Mouse (Mus musculus): ENCODE results near the gene Cox7a1. TPM values are rescaled to one million over a fixed set of nuclear protein-coding genes. Genes with fewer than 3 reads are reported as not detected.
A peak's percentile ranks its signal among the peaks of the same experiment; 100 is the strongest.
"Not testable (repeated sequence)": the region's sequence is repeated elsewhere in the genome, so short reads cannot be mapped to it uniquely, and the experiment has no call there.

The Cox7a1 gene
- polyA plus RNA-seq, 1 experiment, result 141 TPM

GRCm38 (mm10) chr7:30205383-30205782 is 21.4 kb downstream of the Cox7a1 start:
- Histone ChIP-seq H3K4me1 (ENCODE audit: control insufficient read depth, insufficient read depth, low read length) (0 out of 2 replicates have a peak, but pooled peaks cover 2% of the 10 kb centered on the region), H3K4me3 (ENCODE audit: insufficient read depth, low read depth, low read length) (no peak overlapping the region), H3K27ac (ENCODE audit: insufficient read depth, low read depth, low read length) (no peak overlapping the region), H3K27me3 (replicated peaks; ENCODE audit: control insufficient read depth, insufficient read depth, low read length) (no peaks in the 10 kb centered on the region), H3K36me3 (ENCODE audit: control insufficient read depth, insufficient read depth, low read length) (no peaks in the 10 kb centered on the region)
- TF ChIP-seq CTCF (conservative IDR thresholded peaks at IDR 0.05; ENCODE audit: insufficient read depth, insufficient read length, low read depth, low read length) (peak; percentile 84), POLR2A (IDR thresholded peaks at IDR 0.05; ENCODE audit: low read depth, low read length) (no peak)
- WGBS, result 1% methylated on average over 2 of the region's 2 CpGs
- DNase-seq, result peak; percentile 77

- not testable (repeated sequence) for H3K27ac ChIP-seq (ENCODE audit: insufficient read depth, low read depth, low read length); DNase-seq; H3K27me3 ChIP-seq (replicated peaks; ENCODE audit: control insufficient read depth, insufficient read depth, low read length); H3K36me3 ChIP-seq (ENCODE audit: control insufficient read depth, insufficient read depth, low read length); H3K4me1 ChIP-seq (ENCODE audit: control insufficient read depth, insufficient read depth, low read length); H3K4me3 ChIP-seq (ENCODE audit: insufficient read depth, low read depth, low read length)
- 47% methylated on average over 5 of the region's 5 CpGs for WGBS
Measured at GRCm38 (mm10) chr7:30206364-30206763, 22.4 kb downstream of the Cox7a1 start.

- Histone ChIP-seq H3K36me3 (ENCODE audit: control insufficient read depth, insufficient read depth, low read length) (no peaks in the 10 kb centered on the region), H3K27ac (ENCODE audit: insufficient read depth, low read depth, low read length) (no peak overlapping the region), H3K4me3 (ENCODE audit: insufficient read depth, low read depth, low read length) (no peak overlapping the region), H3K4me1 (ENCODE audit: control insufficient read depth, insufficient read depth, low read length) (0 out of 2 replicates have a peak, but pooled peaks cover 2% of the 10 kb centered on the region), H3K27me3 (replicated peaks; ENCODE audit: control insufficient read depth, insufficient read depth, low read length) (no peaks in the 10 kb centered on the region)
- no peak for TF ChIP-seq POLR2A (IDR thresholded peaks at IDR 0.05; ENCODE audit: low read depth, low read length)
- TF ChIP-seq CTCF (conservative IDR thresholded peaks at IDR 0.05; ENCODE audit: insufficient read depth, insufficient read length, low read depth, low read length), result no peak
- no peak for DNase-seq
- WGBS, result 39% methylated on average over 4 of the region's 4 CpGs
Measured at GRCm38 (mm10) chr7:30211025-30211424, 27.1 kb downstream of the Cox7a1 start.

GRCm38 (mm10) chr7:30213881-30214280 is 29.9 kb downstream of the Cox7a1 start:
- Histone ChIP-seq H3K4me3 (ENCODE audit: insufficient read depth, low read depth, low read length) (no peak overlapping the region), H3K4me1 (ENCODE audit: control insufficient read depth, insufficient read depth, low read length) (peaks cover 9% of the 10 kb centered on the region), H3K36me3 (ENCODE audit: control insufficient read depth, insufficient read depth, low read length) (no peaks in the 10 kb centered on the region), H3K27me3 (replicated peaks; ENCODE audit: control insufficient read depth, insufficient read depth, low read length) (no peaks in the 10 kb centered on the region), H3K27ac (ENCODE audit: insufficient read depth, low read depth, low read length) (no peak overlapping the region)
- 92% methylated on average over 3 of the region's 3 CpGs for WGBS
- TF ChIP-seq CTCF (conservative IDR thresholded peaks at IDR 0.05; ENCODE audit: insufficient read depth, insufficient read length, low read depth, low read length) (no peak), POLR2A (IDR thresholded peaks at IDR 0.05; ENCODE audit: low read depth, low read length) (no peak)
- no peak for DNase-seq

GRCm38 (mm10) chr7:30215875-30216274 is 31.9 kb downstream of the Cox7a1 start:
- H3K36me3 ChIP-seq (ENCODE audit: control insufficient read depth, insufficient read depth, low read length), result no peaks in the 10 kb centered on the region
- TF ChIP-seq CTCF (conservative IDR thresholded peaks at IDR 0.05; ENCODE audit: insufficient read depth, insufficient read length, low read depth, low read length) (no peak), POLR2A (IDR thresholded peaks at IDR 0.05; ENCODE audit: low read depth, low read length) (no peak)
- 45% methylated on average over 3 of the region's 3 CpGs for WGBS
- H3K27ac ChIP-seq (ENCODE audit: insufficient read depth, low read depth, low read length), result no peak overlapping the region
- H3K4me1 ChIP-seq (ENCODE audit: control insufficient read depth, insufficient read depth, low read length), result peaks cover 14% of the 10 kb centered on the region
- no peak overlapping the region for H3K4me3 ChIP-seq (ENCODE audit: insufficient read depth, low read depth, low read length)
- peak; percentile 82 for DNase-seq
- H3K27me3 ChIP-seq (replicated peaks; ENCODE audit: control insufficient read depth, insufficient read depth, low read length), result no peaks in the 10 kb centered on the region

- Histone ChIP-seq H3K27ac (ENCODE audit: insufficient read depth, low read depth, low read length) (peak overlapping the region; percentile 70), H3K4me1 (ENCODE audit: control insufficient read depth, insufficient read depth, low read length) (peaks cover 14% of the 10 kb centered on the region), H3K4me3 (ENCODE audit: insufficient read depth, low read depth, low read length) (peak overlapping the region; percentile 32; the same call in 1 of the 2 replicates), H3K36me3 (ENCODE audit: control insufficient read depth, insufficient read depth, low read length) (no peaks in the 10 kb centered on the region), H3K27me3 (replicated peaks; ENCODE audit: control insufficient read depth, insufficient read depth, low read length) (no peaks in the 10 kb centered on the region)
- TF ChIP-seq CTCF (conservative IDR thresholded peaks at IDR 0.05; ENCODE audit: insufficient read depth, insufficient read length, low read depth, low read length), result peak; percentile 88
- TF ChIP-seq POLR2A (IDR thresholded peaks at IDR 0.05; ENCODE audit: low read depth, low read length), result no peak
- WGBS, result 2% methylated on average over 16 of the region's 16 CpGs
- peak; percentile 84 for DNase-seq
Measured at GRCm38 (mm10) chr7:30216723-30217151, 32.8 kb downstream of the Cox7a1 start.

GRCm38 (mm10) chr7:30217277-30217676 is 33.3 kb downstream of the Cox7a1 start:
- 76% methylated on average over 2 of the region's 2 CpGs for WGBS

More at GRCm38 (mm10) chr7:30217277-30217676, 33.3 kb downstream of the Cox7a1 start:
- Histone ChIP-seq H3K36me3 (ENCODE audit: control insufficient read depth, insufficient read depth, low read length) (no peaks in the 10 kb centered on the region), H3K27ac (ENCODE audit: insufficient read depth, low read depth, low read length) (no peak overlapping the region), H3K4me1 (ENCODE audit: control insufficient read depth, insufficient read depth, low read length) (peaks cover 14% of the 10 kb centered on the region), H3K27me3 (replicated peaks; ENCODE audit: control insufficient read depth, insufficient read depth, low read length) (no peaks in the 10 kb centered on the region), H3K4me3 (ENCODE audit: insufficient read depth, low read depth, low read length) (no peak overlapping the region)
- TF ChIP-seq POLR2A (IDR thresholded peaks at IDR 0.05; ENCODE audit: low read depth, low read length) (no peak), CTCF (conservative IDR thresholded peaks at IDR 0.05; ENCODE audit: insufficient read depth, insufficient read length, low read depth, low read length) (no peak)
- no peak for DNase-seq

All from kidney, adult 2 months (tissue).